Mouse (Mus musculus) neural tube, embryonic 13.5 days (tissue): ENCODE measurements around the gene Ajm1. TPM values are rescaled to one million over a fixed set of nuclear protein-coding genes. Genes with fewer than 3 reads are reported as not detected.
"Not testable (repeated sequence)": the region's sequence is repeated elsewhere in the genome, so short reads cannot be mapped to it uniquely, and the experiment has no call there.

Experiments
- ATAC-seq: fragments of 200-750 bp; cut with Nextera tagmentation; 2 replicates; pipeline ENCODE4 v1.8.0; 2017; ENCODE audit warnings: low read depth, mild to moderate bottlenecking, moderate TSS enrichment, moderate library complexity
- H3K27ac ChIP-seq: fragments of 300-500 bp; sonication (generic); replicated peaks from 2 replicates; pipeline ENCODE4 v1.5.1; 2015; ENCODE audit warnings: moderate library complexity, mild to moderate bottlenecking, inconsistent platforms
- H3K27me3 ChIP-seq: fragments of 300-500 bp; sonication (generic); 2 replicates; pipeline ENCODE4 v1.6.1; 2015; ENCODE audit warnings: mild to moderate bottlenecking, inconsistent platforms
- H3K36me3 ChIP-seq: fragments of 300-500 bp; sonication (generic); 2 replicates; pipeline ENCODE4 v1.6.1; 2015; ENCODE audit warnings: mild to moderate bottlenecking, inconsistent platforms
- H3K4me1 ChIP-seq: fragments of 300-500 bp; sonication (generic); replicated peaks from 2 replicates; pipeline ENCODE4 v1.6.1; 2015; ENCODE audit warnings: inconsistent platforms
- H3K4me2 ChIP-seq: fragments of 300-500 bp; sonication (generic); 2 replicates; pipeline ENCODE4 v1.6.1; 2015; ENCODE audit warnings: inconsistent platforms, mild to moderate bottlenecking, moderate library complexity
- H3K4me3 ChIP-seq: fragments of 300-500 bp; sonication (generic); 2 replicates; pipeline ENCODE4 v1.5.1; 2015; ENCODE audit warnings: mild to moderate bottlenecking, inconsistent platforms
- H3K9ac ChIP-seq: fragments of 300-500 bp; sonication (generic); 2 replicates; pipeline ENCODE4 v1.6.1; 2015; ENCODE audit warnings: moderate library complexity, mild to moderate bottlenecking, inconsistent platforms
- H3K9me3 ChIP-seq: fragments of 300-500 bp; sonication (generic); 2 replicates; pipeline ENCODE4 v1.6.1; 2016; ENCODE audit warnings: inconsistent platforms
- WGBS: fragments of 180-500 bp; shearing (Covaris S2); methylation state at CpG from one replicate; pipeline ENCODE4 v1.1.7; 2015; 5-methylcytosine and 5-hydroxymethylcytosine counted together
- polyA plus RNA-seq: library from polyadenylated mRNA; unstranded; fragments of >200 nt; fragmentation: Nextera tagmentation; extraction: Ambion mirVana; gene quantifications from 2 replicates; pipeline ENCODE4 v1.2.1, GENCODE M21; 2015

Ajm1 gene
- polyA plus RNA-seq, 1 experiment from 2014 or later: 8.4 TPM

DNA sequence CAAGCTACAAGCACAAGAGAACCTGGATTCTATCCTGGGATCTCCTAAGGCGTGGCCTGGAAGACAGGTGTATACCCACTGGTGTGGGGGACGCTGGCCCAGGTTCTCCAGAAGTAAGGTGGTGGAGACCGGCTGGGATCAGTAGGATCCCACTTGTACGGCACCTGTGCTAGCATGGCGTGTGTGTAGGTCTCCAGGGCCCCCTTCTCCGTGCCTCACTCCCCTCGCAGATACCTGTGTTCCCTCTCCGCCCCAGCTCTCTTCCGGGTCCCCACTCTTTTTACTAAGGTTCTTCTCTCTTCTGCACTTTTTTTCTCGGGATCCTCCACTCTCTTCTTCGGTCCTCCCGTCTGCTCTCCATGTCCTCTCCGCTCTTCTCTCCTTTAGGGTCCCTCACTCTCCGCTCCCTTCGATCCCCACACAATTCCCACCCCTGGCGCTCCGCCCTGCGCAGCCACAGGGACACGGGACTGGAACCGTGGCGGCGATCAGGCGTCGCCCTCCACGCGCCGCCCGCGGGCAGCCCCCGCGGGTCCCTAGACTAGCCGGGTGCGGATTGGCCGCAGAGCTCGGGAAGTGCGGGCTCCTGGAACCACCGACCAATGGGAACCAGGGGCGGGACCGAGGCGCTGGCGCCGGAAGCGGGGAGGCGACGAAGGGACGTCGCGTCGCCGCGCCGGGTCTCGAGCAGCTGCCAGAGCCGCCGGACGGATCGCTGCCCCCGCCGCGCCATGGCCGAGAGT, 24.2 kb downstream of the Ajm1 start, which contains the start of gene Edf1:
Gene Edf1, plus strand, starts transcription at position 627 of the 743 bp plus-strand sequence.
- WGBS: under 1% methylated on average over 61 of the region's 61 CpGs
- peak within 1 kb of the TSS; percentile 91 for H3K4me3 ChIP-seq
- peak within 1 kb of the TSS; percentile 97 for H3K9ac ChIP-seq
- H3K27ac ChIP-seq: peak within 1 kb of the TSS; percentile 83
- no peaks in the 10 kb centered on the region for H3K27me3 ChIP-seq
- H3K9me3 ChIP-seq: no peaks in the 10 kb centered on the region
- H3K4me1 ChIP-seq: peaks cover 28% of the 10 kb centered on the region
- peaks cover 26% of the 10 kb centered on the region for H3K36me3 ChIP-seq
- peak within 1 kb of the TSS; percentile 84 for H3K4me2 ChIP-seq
- ATAC-seq: peak; percentile 99

DNA sequence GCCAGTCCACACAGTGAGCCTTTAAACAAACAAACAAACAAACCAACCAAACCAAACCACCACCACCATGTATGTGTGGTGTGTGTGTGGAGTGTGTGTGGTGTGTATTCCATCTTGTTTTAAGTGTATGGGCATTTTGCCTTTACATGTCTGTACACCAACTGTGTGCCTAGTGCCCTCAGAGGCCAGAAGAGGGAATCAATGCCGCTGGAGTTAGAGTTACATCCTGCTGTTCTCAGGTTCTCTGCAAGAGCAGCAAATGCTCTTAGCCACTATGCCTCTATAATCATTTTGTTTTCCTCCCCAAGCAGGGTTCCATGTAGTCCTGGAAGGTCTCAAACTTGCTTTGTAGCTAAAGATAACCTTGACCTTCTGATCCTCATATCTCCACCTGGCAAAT, 25.3 kb downstream of the Ajm1 start:
- Histone ChIP-seq H3K9me3 (no peaks in the 10 kb centered on the region), H3K27ac (no peak overlapping the region), H3K9ac (0 out of 2 replicates have a peak overlapping the region, but pooled peaks have one; percentile 97), H3K4me1 (peaks cover 28% of the 10 kb centered on the region), H3K4me3 (no peak overlapping the region), H3K4me2 (peak overlapping the region; percentile 84; the same call in 1 of the 2 replicates), H3K27me3 (no peaks in the 10 kb centered on the region), H3K36me3 (peaks cover 15% of the 10 kb centered on the region)
- 39% methylated on average over 1 of the region's 1 CpGs for WGBS
- no peak for ATAC-seq

DNA sequence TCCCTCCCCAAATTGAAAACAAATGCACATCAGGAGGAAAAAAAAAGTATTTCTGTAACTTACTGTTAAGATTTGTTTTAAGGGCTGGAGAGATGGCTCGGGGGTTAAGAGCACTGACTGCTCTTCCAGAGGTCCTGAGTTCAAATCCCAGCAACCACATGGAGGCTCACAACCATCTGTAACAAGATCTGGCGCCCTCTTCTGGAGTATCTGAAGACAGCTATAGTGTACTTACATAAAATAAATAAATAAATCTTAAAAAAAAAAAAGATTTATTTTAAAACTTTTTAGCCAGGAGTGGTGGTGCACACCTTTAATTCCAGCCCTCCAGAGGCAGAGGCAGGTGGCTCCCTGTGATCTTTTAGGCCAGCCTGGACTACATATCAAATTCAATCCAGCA, 26.1 kb downstream of the Ajm1 start:
- not testable (repeated sequence) for H3K9ac ChIP-seq, H3K27me3 ChIP-seq, H3K9me3 ChIP-seq, H3K4me2 ChIP-seq, H3K36me3 ChIP-seq, H3K4me3 ChIP-seq, H3K27ac ChIP-seq, ATAC-seq
- WGBS: 50% methylated on average over 2 of the region's 2 CpGs
- peaks cover 28% of the 10 kb centered on the region for H3K4me1 ChIP-seq

DNA sequence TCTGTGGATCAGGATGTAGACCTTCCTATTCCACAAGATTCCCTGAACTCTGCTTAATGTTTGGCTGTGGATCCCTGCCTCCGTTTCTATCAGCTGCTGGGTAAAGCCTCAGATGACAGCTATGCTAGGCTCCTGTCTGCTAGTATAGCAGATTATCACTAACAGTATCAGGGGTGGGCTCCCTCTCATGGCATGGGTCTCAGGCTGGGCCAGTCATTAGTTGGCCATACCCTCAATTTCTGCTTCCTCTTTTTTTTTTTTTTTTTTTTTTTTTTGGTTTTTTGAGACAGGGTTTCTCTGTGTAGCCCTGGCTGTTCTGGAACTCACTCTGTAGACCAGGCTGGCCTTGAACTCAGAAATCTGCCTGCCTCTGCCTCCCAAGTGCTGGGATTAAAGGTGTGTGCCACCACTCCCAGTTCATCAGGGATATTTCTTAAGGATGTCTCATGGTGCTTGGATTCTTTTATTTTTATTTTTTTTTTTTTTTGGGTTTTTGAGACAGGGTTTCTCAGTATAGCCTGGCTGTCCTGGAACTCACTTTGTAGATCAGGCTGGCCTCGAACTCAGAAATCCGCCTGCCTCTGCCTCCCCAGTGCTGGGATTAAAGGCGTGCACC, 28.3 kb downstream of the Ajm1 start:
- H3K4me1 ChIP-seq: peaks cover 13% of the 10 kb centered on the region
- H3K27me3 ChIP-seq, H3K9me3 ChIP-seq, H3K4me2 ChIP-seq, ATAC-seq, H3K9ac ChIP-seq, H3K27ac ChIP-seq, H3K4me3 ChIP-seq, H3K36me3 ChIP-seq: not testable (repeated sequence)
- WGBS: 93% methylated on average over 4 of the region's 4 CpGs

DNA sequence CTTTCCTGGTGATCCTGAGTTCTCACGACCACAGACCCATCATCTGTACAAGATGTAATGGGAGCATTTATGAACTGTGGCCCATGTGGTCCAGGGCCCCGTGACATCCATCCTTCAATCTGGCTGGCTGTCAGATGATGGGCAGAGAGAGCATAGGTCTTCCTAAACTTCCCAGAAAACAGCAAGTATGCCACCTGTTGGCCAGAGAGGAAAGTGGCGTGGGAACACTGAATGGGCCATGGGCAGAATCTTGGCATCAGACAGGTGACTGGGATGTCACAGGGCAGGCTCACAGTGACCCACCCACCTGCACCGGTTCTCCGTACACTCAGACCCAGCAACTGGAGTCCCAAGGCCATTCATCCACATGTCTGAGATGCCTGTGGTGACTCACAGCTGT, 30.4 kb downstream of the Ajm1 start:
- ATAC-seq: no peak
- no peaks in the 10 kb centered on the region for H3K36me3 ChIP-seq
- H3K4me1 ChIP-seq: peaks cover 8% of the 10 kb centered on the region
- no peak overlapping the region for H3K4me3 ChIP-seq
- H3K9me3 ChIP-seq: no peaks in the 10 kb centered on the region
- H3K9ac ChIP-seq: no peak overlapping the region
- H3K4me2 ChIP-seq: no peak overlapping the region
- H3K27me3 ChIP-seq: no peaks in the 10 kb centered on the region
- no peak overlapping the region for H3K27ac ChIP-seq
- 32% methylated on average over 5 of the region's 5 CpGs for WGBS

DNA sequence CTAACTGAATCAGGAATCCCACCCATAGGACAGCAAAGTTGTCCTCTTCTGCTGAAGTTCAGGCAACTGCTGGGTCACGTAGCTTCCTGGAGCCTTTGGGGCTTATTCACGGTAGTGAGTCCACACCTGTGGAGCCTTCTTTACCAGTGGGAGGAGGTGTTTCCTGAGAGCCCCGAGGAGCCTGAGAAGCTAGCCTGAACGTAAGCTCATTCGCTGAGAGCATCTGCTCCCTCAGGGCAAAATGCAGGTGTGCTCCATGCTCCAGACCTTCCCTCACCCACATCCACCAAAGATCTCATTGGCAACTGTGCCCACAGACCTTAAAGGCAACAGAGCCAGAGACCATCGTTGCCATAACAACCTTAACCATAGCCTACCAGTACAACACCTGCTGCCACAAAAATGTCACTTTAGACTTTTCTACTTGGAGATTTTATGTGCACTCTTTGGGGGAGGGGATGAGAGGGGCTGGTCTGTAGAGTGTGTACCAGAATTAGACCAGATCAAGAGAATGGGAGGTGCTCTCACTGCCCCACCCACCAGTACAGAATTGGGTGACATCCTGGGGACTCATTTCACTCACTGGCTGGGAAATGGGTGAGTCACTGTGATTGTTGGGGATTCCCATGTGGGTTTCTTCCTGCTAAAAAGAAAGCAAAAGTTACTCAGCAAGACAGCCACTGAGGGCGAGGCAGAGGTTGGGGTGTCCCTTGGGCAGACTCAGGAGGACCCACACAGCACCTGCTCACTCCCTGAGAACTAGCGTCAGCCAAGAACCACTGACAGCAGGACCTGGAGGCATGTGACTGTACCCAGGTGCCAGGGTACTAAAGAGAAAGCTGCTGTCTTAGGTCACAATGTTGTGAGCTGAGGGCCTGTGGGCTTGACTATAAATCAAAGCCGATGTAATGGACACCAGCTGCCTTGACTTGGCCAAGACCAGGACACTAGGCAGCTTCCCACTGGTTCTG, 32.3 kb downstream of the Ajm1 start:
- Histone ChIP-seq H3K4me3 (no peak overlapping the region), H3K27me3 (no peaks in the 10 kb centered on the region), H3K4me2 (no peak overlapping the region), H3K9ac (no peak overlapping the region), H3K4me1 (peaks cover 18% of the 10 kb centered on the region), H3K9me3 (no peaks in the 10 kb centered on the region), H3K27ac (no peak overlapping the region), H3K36me3 (no peaks in the 10 kb centered on the region)
- ATAC-seq: no peak
- 77% methylated on average over 9 of the region's 9 CpGs for WGBS

DNA sequence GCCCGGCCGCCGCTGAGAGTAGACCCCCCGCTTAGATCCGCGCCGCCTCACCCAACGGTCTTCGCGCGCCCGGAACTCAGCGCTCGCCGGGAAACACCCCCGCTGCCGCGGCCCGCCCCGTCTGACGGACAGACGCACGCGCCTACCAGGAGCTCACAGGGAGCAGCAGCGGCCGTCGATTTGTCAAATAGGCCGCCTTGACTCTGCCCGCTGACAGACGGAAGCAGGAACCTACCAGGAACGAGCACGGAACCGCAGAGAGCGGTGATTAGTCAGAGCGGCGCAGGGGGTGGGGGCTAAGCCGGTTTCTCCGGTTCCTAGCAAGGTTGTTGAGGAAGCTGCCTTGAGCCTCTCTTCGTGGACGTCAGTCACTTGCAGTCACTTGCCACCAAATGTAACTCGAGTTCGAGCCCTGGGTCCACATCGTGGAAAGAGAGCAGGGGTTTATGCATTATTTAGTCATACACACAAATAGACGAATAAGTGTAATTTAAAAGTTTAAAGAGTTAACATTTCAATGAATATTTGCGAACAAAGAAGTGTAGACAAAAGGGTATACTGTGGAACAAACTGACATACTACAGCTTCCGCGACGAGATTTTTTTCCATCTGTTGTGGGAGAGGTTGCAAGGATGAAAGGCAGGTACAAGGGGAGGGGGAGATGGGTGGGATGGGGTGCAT, 34.6 kb downstream of the Ajm1 start, which contains the start of gene Traf2:
Gene Traf2, minus strand, starts transcription at position 130 of the 681 bp plus-strand sequence.
- Histone ChIP-seq H3K4me3 (peak within 1 kb of the TSS; percentile 63), H3K27ac (no peak within 1 kb of the TSS; the same call in 1 of the 2 replicates), H3K9me3 (no peaks in the 10 kb centered on the region), H3K27me3 (no peaks in the 10 kb centered on the region), H3K9ac (peak within 1 kb of the TSS; percentile 78), H3K4me1 (peaks cover 18% of the 10 kb centered on the region), H3K36me3 (no peaks in the 10 kb centered on the region), H3K4me2 (peak within 1 kb of the TSS; percentile 83)
- 3% methylated on average over 48 of the region's 48 CpGs for WGBS
- ATAC-seq: peak; percentile 100

DNA sequence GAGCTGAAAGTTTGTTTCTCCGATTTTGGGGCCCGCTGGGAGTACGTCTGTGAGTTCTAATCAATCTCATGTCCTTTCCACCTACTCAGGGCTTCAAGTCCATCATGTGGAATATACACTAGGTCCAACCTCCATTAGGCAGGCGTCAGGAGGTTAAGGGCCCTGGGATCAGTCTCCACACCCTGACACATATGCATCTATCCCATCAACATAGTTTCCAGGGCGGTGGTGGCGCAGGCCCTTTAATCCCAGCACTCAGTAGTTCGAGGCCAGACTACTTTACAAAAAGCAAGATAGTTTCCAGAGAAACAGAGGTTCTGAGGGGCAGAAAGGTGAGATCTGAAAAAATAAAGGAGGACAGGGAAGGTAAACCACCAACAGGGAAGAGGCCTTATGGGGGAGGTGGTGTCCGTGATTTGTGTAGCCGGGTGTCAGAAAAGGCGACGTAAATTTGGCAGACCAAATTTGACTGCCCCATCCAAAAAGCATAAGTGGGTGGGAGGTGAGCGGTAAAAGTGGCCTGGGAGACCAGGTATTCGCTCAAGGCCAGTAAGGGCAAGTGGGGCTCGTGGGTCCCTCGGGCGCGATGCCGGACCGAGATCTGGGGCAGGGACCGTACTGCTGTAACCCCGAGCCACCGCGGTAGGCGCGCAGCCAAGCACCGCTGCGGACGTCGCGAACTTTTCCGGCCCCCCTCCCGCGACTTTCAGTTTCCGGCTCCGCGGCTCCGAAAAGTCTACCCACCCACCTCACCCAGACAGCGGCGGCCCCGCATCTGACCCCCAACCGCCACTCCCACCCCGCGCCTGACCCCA, 35.4 kb downstream of the Ajm1 start:
- H3K4me1 ChIP-seq: peaks cover 22% of the 10 kb centered on the region
- H3K9ac ChIP-seq: peak overlapping the region; percentile 78
- ATAC-seq: peak; percentile 71
- peak overlapping the region; percentile 63 for H3K4me3 ChIP-seq
- H3K4me2 ChIP-seq: peak overlapping the region; percentile 83
- H3K27me3 ChIP-seq: no peaks in the 10 kb centered on the region
- WGBS: 10% methylated on average over 33 of the region's 43 CpGs
- no peaks in the 10 kb centered on the region for H3K36me3 ChIP-seq
- no peaks in the 10 kb centered on the region for H3K9me3 ChIP-seq
- H3K27ac ChIP-seq: no peak overlapping the region

DNA sequence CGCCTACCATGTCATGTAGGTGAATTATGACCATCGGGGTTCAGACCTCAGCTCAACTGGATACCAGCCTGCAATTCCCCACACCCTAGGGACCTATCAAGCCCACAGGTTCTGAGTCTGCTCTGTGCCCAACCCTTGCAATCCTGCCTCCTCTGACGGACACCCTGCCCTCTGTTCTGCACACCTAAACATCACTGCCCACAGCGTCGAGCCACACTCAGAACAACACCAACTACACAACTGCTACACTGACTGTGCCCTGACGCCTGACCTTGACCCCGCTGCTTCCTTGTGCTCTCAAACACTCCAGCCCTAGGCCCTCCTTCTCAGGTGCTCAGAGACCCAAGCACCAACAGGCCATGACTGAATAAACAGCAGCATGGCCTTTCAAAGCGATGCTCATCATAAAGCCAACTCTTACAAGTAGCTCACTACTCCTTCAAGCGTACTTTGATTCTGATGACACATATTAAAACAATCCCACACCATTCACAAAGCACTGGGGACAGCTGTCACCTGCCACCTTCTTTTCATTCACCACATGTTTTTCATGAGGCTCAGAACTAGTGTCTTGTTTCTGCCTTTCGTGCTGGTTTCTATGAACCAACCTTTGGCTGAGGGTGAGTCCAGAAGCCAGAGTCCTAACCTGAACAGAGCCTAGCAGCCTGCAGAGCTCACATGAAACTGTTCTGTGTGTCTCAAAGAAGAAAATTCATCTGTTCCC, 39.8 kb downstream of the Ajm1 start:
- 80% methylated on average over 10 of the region's 10 CpGs for WGBS
- Histone ChIP-seq H3K27ac (no peak overlapping the region), H3K36me3 (peaks cover 12% of the 10 kb centered on the region), H3K4me1 (peaks cover 18% of the 10 kb centered on the region), H3K4me2 (no peak overlapping the region), H3K9ac (no peak overlapping the region), H3K4me3 (no peak overlapping the region), H3K27me3 (no peaks in the 10 kb centered on the region), H3K9me3 (no peaks in the 10 kb centered on the region)
- ATAC-seq: no peak

DNA sequence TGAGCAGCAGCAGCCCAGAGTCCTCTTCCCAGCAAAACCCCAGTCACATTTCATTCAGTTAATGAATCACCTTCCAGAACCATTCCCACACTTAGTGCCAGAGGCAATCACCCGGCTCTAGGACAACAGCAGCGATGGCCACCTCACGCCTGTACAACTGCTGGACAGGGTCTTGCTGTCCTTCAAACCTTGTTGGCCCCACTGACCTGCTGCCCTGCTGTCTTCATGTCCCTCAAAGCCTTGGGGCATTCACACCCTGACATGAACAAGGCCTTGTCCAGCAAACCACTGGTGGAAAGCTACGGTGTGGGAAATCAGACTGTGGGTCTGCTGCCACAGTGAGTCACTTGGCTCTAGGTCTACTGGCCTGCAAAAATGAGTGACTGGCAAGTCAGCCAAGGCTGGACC, 41.0 kb downstream of the Ajm1 start:
- Histone ChIP-seq H3K4me1 (peaks cover 8% of the 10 kb centered on the region; the same call in 1 of the 2 replicates), H3K4me3 (no peak overlapping the region), H3K27me3 (no peaks in the 10 kb centered on the region), H3K9ac (no peak overlapping the region), H3K9me3 (no peaks in the 10 kb centered on the region), H3K36me3 (peaks cover 25% of the 10 kb centered on the region), H3K4me2 (no peak overlapping the region), H3K27ac (no peak overlapping the region)
- WGBS: 89% methylated on average over 4 of the region's 4 CpGs
- no peak for ATAC-seq
